Mouse (Mus musculus) small intestine, adult 2 months (tissue): ENCODE measurements around the gene H2-Oa.

Experiments used
- CTCF ChIP-seq: fragments of 200-500 bp; IDR thresholded peaks from 2 replicates; pipeline ENCODE4 v1.5.1; 2012; ENCODE audit warnings: low read depth, mild to moderate bottlenecking, control low read depth, inconsistent platforms, low read length, moderate library complexity, mixed read lengths; ENCODE audit not compliant: insufficient replicate concordance, insufficient read length; ENCODE audit errors: extremely low read depth
- POLR2A ChIP-seq: fragments of 200-500 bp; IDR thresholded peaks from 2 replicates; pipeline ENCODE4 v1.6.1; 2012; ENCODE audit warnings: low read depth, mild to moderate bottlenecking, control low read depth, inconsistent platforms, low read length, moderate library complexity

DNA sequence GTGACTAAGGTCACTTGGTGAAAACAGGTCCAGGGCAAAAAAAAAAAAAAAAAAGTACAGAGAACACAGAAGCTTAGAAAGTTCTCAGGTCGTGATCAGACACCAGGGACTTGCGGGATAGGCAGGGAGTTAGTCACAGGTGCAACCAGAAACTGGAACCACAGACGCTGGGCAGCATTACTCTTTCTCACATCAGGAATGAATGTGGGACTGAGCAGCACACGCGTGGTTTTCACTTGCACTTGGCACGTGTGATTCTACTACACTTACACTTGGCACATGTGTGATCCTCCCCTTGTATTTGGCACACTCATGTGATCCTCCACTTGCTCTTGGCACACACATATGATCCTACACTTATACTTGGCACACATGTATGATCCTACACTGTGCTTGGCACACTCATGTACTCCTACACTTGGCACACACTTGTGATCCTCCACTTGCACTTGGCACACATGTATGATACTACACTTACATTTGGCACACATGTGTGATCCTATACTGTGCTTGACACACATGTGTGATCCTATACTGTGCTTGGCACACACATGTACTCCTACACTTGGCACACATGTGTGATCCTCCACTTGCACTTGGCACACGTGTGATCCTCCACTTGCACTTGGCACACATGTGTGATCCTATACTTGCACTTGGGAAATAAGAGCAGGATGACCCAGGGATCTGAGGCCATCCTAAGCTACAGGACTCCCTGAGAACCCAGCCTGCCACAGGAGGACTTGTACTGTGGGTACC is 15.1 kb downstream of the H2-Oa start:
- TF ChIP-seq CTCF (no peak), POLR2A (no peak)
